Mouse (Mus musculus) T-helper 2 cell (primary cell): ENCODE data around the gene Krt88.

Experiments used
- in situ Hi-C: fragments of 300-600 bp; cut with MboI, MseI; formaldehyde crosslinking; loops from one replicate; pipeline ENCODE4 v1.15.1; 2025; ENCODE audit warnings: high pct_unique_total_duplicates

Krt88 gene

GRCm38 (mm10) chr15:101479007-101479665 lies 31.6 kb downstream of the Krt88 start:
- in situ Hi-C loops: no loop called here

GRCm38 (mm10) chr15:101479666-101480060 lies 32.1 kb downstream of the Krt88 start:
- in situ Hi-C loops: no loop called here

GRCm38 (mm10) chr15:101482056-101482455 lies 34.5 kb downstream of the Krt88 start:
- in situ Hi-C loops: no loop called here

GRCm38 (mm10) chr15:101483646-101484045 lies 36.1 kb downstream of the Krt88 start:
- in situ Hi-C loops: no loop called here

- in situ Hi-C loops: no loop called here
Measured at GRCm38 (mm10) chr15:101484939-101485338, 37.4 kb downstream of the Krt88 start.

GRCm38 (mm10) chr15:101485911-101486635 lies 38.5 kb downstream of the Krt88 start:
- in situ Hi-C loops: no loop called here

- in situ Hi-C loops: no loop called here
Measured at GRCm38 (mm10) chr15:101491431-101491830, 43.9 kb downstream of the Krt88 start, which contains the start of gene Krt83. Krt83 (minus strand) TSS chr15:101491512.

- in situ Hi-C loops: no loop called here
Measured at GRCm38 (mm10) chr15:101492718-101493117, 45.2 kb downstream of the Krt88 start.

- in situ Hi-C loops: no loop called here
Measured at GRCm38 (mm10) chr15:101493713-101494112, 46.2 kb downstream of the Krt88 start.

GRCm38 (mm10) chr15:101494203-101494602 lies 46.7 kb downstream of the Krt88 start:
- in situ Hi-C loops: no loop called here

GRCm38 (mm10) chr15:101495266-101495665 lies 47.7 kb downstream of the Krt88 start:
- in situ Hi-C loops: no loop called here

- in situ Hi-C loops: no loop called here
Measured at GRCm38 (mm10) chr15:101497181-101497580, 49.6 kb downstream of the Krt88 start.
